Mouse (Mus musculus) heart, embryonic 11.5 days (tissue): Measurements from ENCODE around the gene Psmd13. TPM values are rescaled to one million over a fixed set of nuclear protein-coding genes. Genes with fewer than 3 reads are reported as not detected.
A peak's percentile ranks its signal among the peaks of the same experiment; 100 is the strongest.

ENCODE experiments used
- ATAC-seq: fragments of 200-750 bp; cut with Nextera tagmentation; replicated peaks from 2 replicates; pipeline ENCODE4 v1.8.0; 2017; ENCODE audit warnings: moderate library complexity; ENCODE audit not compliant: insufficient number of reproducible peaks, low FRiP score, low TSS enrichment
- H3K27ac ChIP-seq: fragments of 300-500 bp; sonication (generic); 2 replicates; pipeline ENCODE4 v1.5.1; 2014; ENCODE audit warnings: mild to moderate bottlenecking, low read depth, low read length
- H3K27me3 ChIP-seq: fragments of 300-500 bp; sonication (generic); 2 replicates; pipeline ENCODE4 v1.6.1; 2014; ENCODE audit warnings: mild to moderate bottlenecking, low read length, mixed read lengths; ENCODE audit not compliant: control insufficient read depth, insufficient read depth
- H3K36me3 ChIP-seq: fragments of 300-500 bp; sonication (generic); 2 replicates; pipeline ENCODE4 v1.6.1; 2014; ENCODE audit warnings: mild to moderate bottlenecking, low read length, moderate library complexity, mixed read lengths; ENCODE audit not compliant: control insufficient read depth, insufficient read depth
- H3K4me1 ChIP-seq: fragments of 300-500 bp; sonication (generic); 2 replicates; pipeline ENCODE4 v1.6.1; 2014; ENCODE audit warnings: low read length; ENCODE audit not compliant: control insufficient read depth, insufficient read depth
- H3K4me2 ChIP-seq: fragments of 300-500 bp; sonication (generic); 2 replicates; pipeline ENCODE4 v1.6.1; 2014; ENCODE audit warnings: mild to moderate bottlenecking, moderate library complexity
- H3K4me3 ChIP-seq: fragments of 300-500 bp; sonication (generic); 2 replicates; pipeline ENCODE4 v1.5.1; 2014; ENCODE audit warnings: low read depth, low read length
- H3K9ac ChIP-seq: fragments of 300-500 bp; sonication (generic); 2 replicates; pipeline ENCODE4 v1.6.1; 2014; ENCODE audit warnings: mild to moderate bottlenecking, low read depth, low read length, moderate library complexity
- H3K9me3 ChIP-seq: fragments of 300-500 bp; sonication (generic); replicated peaks from 2 replicates; pipeline ENCODE4 v1.6.1; 2016; ENCODE audit warnings: low read length; ENCODE audit not compliant: control insufficient read depth
- WGBS: fragments of 180-500 bp; shearing (Covaris S2); extraction: QIAGEN DNeasy Blood & Tissue Kit; methylation state at CpG from one replicate; pipeline ENCODE4 v1.1.7; 2014; ENCODE audit not compliant: insufficient replicate concordance; 5-methylcytosine and 5-hydroxymethylcytosine counted together
- polyA plus RNA-seq: library from polyadenylated mRNA; unstranded; fragments of >200 nt; fragmentation: Nextera tagmentation; extraction: Ambion mirVana; gene quantifications from 2 replicates; pipeline ENCODE4 v1.2.1, GENCODE M21; 2014

Gene Psmd13
- polyA plus RNA-seq, 1 experiment from 2014 or later: 139 TPM

- Histone ChIP-seq H3K9me3 (no peaks in the 10 kb centered on the region), H3K4me1 (peaks cover 6% of the 10 kb centered on the region; the same call in 1 of the 2 replicates), H3K4me3 (no peak overlapping the region), H3K27ac (peak overlapping the region; percentile 70), H3K27me3 (no peaks in the 10 kb centered on the region), H3K36me3 (no peaks in the 10 kb centered on the region), H3K9ac (no peak overlapping the region), H3K4me2 (no peak overlapping the region)
- ATAC-seq: no peak
- 35% methylated on average over 8 of the region's 8 CpGs for WGBS
Observed at GRCm38 (mm10) chr7:140948161-140948560, 66.4 kb downstream of the Psmd13 start.

Other genes starting within 250 kb of the Psmd13 start
- gene Olfr53, start 235.5 kb upstream of the Psmd13 start, polyA plus RNA-seq: not detected in 2 replicates
- gene Olfr539, start 222.0 kb upstream of the Psmd13 start, polyA plus RNA-seq: not detected in 2 replicates
- not detected in 2 replicates for gene Olfr45, start 200.0 kb upstream of the Psmd13 start, polyA plus RNA-seq
- gene Olfr541, start 184.7 kb upstream of the Psmd13 start, polyA plus RNA-seq: not detected in 2 replicates
- gene Cyp2e1, start 118.2 kb upstream of the Psmd13 start, polyA plus RNA-seq: not detected in 2 replicates
- 0.25 and 0.70 TPM in 2 replicates for gene Syce1, start 94.1 kb upstream of the Psmd13 start, polyA plus RNA-seq
- 0.93 and 1.0 TPM in 2 replicates for gene Zfp941, start 59.8 kb upstream of the Psmd13 start, polyA plus RNA-seq
- gene Urah, start 47.0 kb upstream of the Psmd13 start, polyA plus RNA-seq: not detected in 2 replicates
- not detected in 2 replicates for gene Scgb1c1, start 36.4 kb upstream of the Psmd13 start, polyA plus RNA-seq
- not detected in 2 replicates for gene Odf3, start 34.2 kb upstream of the Psmd13 start, polyA plus RNA-seq
- not detected in 2 replicates for gene Gm45785, start 25.6 kb upstream of the Psmd13 start, polyA plus RNA-seq
- gene Ric8a, start 25.0 kb upstream of the Psmd13 start, polyA plus RNA-seq: 38.9 and 47.8 TPM in 2 replicates
- 29.4 and 30.8 TPM in 2 replicates for gene Bet1l, start 24.4 kb upstream of the Psmd13 start, polyA plus RNA-seq
- 31.9 and 34.8 TPM in 2 replicates for gene Sirt3, start 341 bp downstream of the Psmd13 start, polyA plus RNA-seq
- 69.2 and 75.4 TPM in 2 replicates for gene Cox8b, start 18.5 kb downstream of the Psmd13 start, polyA plus RNA-seq
- not detected in 2 replicates for gene Nlrp6, start 38.9 kb downstream of the Psmd13 start, polyA plus RNA-seq
- gene Pgghg, start 59.4 kb downstream of the Psmd13 start, polyA plus RNA-seq: 11.1 and 12.0 TPM in 2 replicates
- gene Ifitm5, start 68.3 kb downstream of the Psmd13 start, polyA plus RNA-seq: 0.34 TPM in 1 of 2 replicates, not detected in the other
- gene Gm45717, start 74.0 kb downstream of the Psmd13 start, polyA plus RNA-seq: 0.46 TPM in 1 of 2 replicates, not detected in the other
- 420 and 429 TPM in 2 replicates for gene Ifitm2, start 74.0 kb downstream of the Psmd13 start, polyA plus RNA-seq
- gene Ifitm1, start 85.3 kb downstream of the Psmd13 start, polyA plus RNA-seq: 4.8 and 7.6 TPM in 2 replicates
- gene Ifitm3, start 128.8 kb downstream of the Psmd13 start, polyA plus RNA-seq: 32.5 and 36.2 TPM in 2 replicates
- gene Ifitm6, start 136.0 kb downstream of the Psmd13 start, polyA plus RNA-seq: 0.26 TPM in 1 of 2 replicates, not detected in the other
- not detected in 2 replicates for gene Gm17387, start 147.2 kb downstream of the Psmd13 start, polyA plus RNA-seq
- gene B4galnt4, start 179.1 kb downstream of the Psmd13 start, polyA plus RNA-seq: 1.4 and 2.6 TPM in 2 replicates
- 0.67 and 0.68 TPM in 2 replicates for gene Pkp3, start 196.2 kb downstream of the Psmd13 start, polyA plus RNA-seq
- 2.3 and 3.0 TPM in 2 replicates for gene Sigirr, start 218.6 kb downstream of the Psmd13 start, polyA plus RNA-seq
- gene Ano9, start 235.8 kb downstream of the Psmd13 start, polyA plus RNA-seq: 0.31 TPM in 1 of 2 replicates, not detected in the other
- gene Ptdss2, start 240.4 kb downstream of the Psmd13 start, polyA plus RNA-seq: 65.0 and 71.2 TPM in 2 replicates